ENCODE assay signal across 10 mouse cellular contexts in the genomic region with DNA sequence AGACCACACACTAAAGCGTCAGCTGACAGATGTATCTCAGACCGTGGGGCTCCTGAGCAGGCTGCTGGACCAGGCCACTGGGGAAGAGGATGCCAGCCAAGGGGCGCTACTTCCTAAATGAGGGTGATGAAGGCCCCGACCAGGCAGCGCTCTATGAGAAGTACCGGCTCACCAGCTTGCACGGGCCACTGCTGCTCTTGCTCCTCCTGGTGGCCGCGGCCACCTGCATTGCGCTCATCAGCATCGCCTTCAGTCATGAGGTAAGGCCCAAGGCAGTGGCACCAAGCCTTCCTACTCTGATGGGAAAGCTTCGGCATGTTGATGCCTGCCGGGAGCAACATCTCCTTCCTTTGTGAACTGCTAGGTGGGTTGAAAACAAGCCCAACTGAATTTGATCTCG. TPM values are rescaled to one million over a fixed set of nuclear protein-coding genes. Genes with fewer than 3 reads are reported as not detected.
DNase-seq lines count a peak whose midpoint lies in the region; ATAC-seq and TF ChIP-seq lines count a peak whose summit lies in the region.
"Had no signal": no experiment of that assay in that cellular context is flagged by ENCODE, and none has a peak within 500 bp of the region (broad histone marks: within the 10 kb centered on the region; RNA-seq: fewer than 3 reads in every experiment).

No protein-coding gene starts in this region.

- peak; percentile 44 for ATAC-seq in megakaryocyte-erythroid progenitor cell, adult 5-6 weeks (replicated peaks; ENCODE audit: low FRiP score, low TSS enrichment, poor library complexity, severe bottlenecking)

- H3K4me3 ChIP-seq in ES-Bruce4 (ENCODE audit: low read depth, low read length), result no peak overlapping the region
- H3K4me3 ChIP-seq in embryonic facial prominence, embryonic 10.5 days, result no peak overlapping the region
- H3K4me3 ChIP-seq: embryonic facial prominence, embryonic 15.5 days; megakaryocyte, embryonic 14.5 days had no signal

- H3K27me3 ChIP-seq in ES-Bruce4 (ENCODE audit: control insufficient read depth, insufficient read depth, low read length, poor library complexity, severe bottlenecking), result no peaks in the 10 kb centered on the region
- H3K27me3 ChIP-seq in embryonic facial prominence, embryonic 10.5 days (replicated peaks; ENCODE audit: low read depth, poor library complexity, severe bottlenecking), result no peaks in the 10 kb centered on the region
- H3K27me3 ChIP-seq: embryonic facial prominence, embryonic 15.5 days; megakaryocyte, embryonic 14.5 days had no signal

- peak; percentile 54 to 69 for DNase-seq in kidney, postnatal 4 days
- DNase-seq in kidney, adult 9 months, result no peak
- peak; percentile 48 for DNase-seq in embryonic facial prominence, embryonic 10.5 days (ENCODE audit: low spot score)
- DNase-seq in cerebellum, adult 18-20 months, result no peak
- no peak for DNase-seq in neural tube, embryonic 10.5 days (ENCODE audit: extremely low spot score, low spot score)
- DNase-seq in left cerebral cortex, adult 18-20 months (ENCODE audit: low spot score in 2 of 2), result no peak

- peak; percentile 39 for TF ChIP-seq CTCF in ES-Bruce4 (IDR thresholded peaks at IDR 0.05; ENCODE audit: low read depth, low read length)

- TF ChIP-seq POLR2A in ES-Bruce4 (IDR thresholded peaks at IDR 0.05; ENCODE audit: insufficient read depth, low read length), result no peak

- no peak overlapping the region for H3K27ac ChIP-seq in ES-Bruce4 (ENCODE audit: insufficient read depth, low read length)
- H3K27ac ChIP-seq in embryonic facial prominence, embryonic 10.5 days (replicated peaks), result no peak overlapping the region
- H3K27ac ChIP-seq: embryonic facial prominence, embryonic 15.5 days had no signal

- H3K9ac ChIP-seq in ES-Bruce4 (ENCODE audit: low read depth, poor library complexity, severe bottlenecking), result no peak overlapping the region
- H3K9ac ChIP-seq: embryonic facial prominence, embryonic 15.5 days had no signal

- no peak for TF ChIP-seq EP300 in ES-Bruce4 (IDR thresholded peaks at IDR 0.05; ENCODE audit: insufficient read depth, low read depth, low read length)

- no peaks in the 10 kb centered on the region for H3K36me3 ChIP-seq in ES-Bruce4 (ENCODE audit: control insufficient read depth, insufficient read depth, low read length, poor library complexity, severe bottlenecking)
- no peaks in the 10 kb centered on the region for H3K36me3 ChIP-seq in embryonic facial prominence, embryonic 10.5 days (replicated peaks)
- H3K36me3 ChIP-seq: embryonic facial prominence, embryonic 15.5 days had no signal

- 65% methylated on average over 14 of the region's 14 CpGs for WGBS in embryonic facial prominence, embryonic 10.5 days

- no peaks in the 10 kb centered on the region for H3K4me1 ChIP-seq in ES-Bruce4 (ENCODE audit: control insufficient read depth, insufficient read depth, low read length)
- peaks cover 11% of the 10 kb centered on the region for H3K4me1 ChIP-seq in embryonic facial prominence, embryonic 10.5 days

- H3K9me3 ChIP-seq in ES-Bruce4 (replicated peaks; ENCODE audit: control insufficient read depth, insufficient read depth, low read length, poor library complexity, severe bottlenecking), result no peaks in the 10 kb centered on the region
- H3K9me3 ChIP-seq in embryonic facial prominence, embryonic 10.5 days, result no peaks in the 10 kb centered on the region
- H3K9me3 ChIP-seq: embryonic facial prominence, embryonic 15.5 days; megakaryocyte, embryonic 14.5 days had no signal

RNA-seq across cellular contexts. Expression of a gene that starts 34.3 kb away (rescaled TPM):
- 1.4 and 2.1 TPM in 2 replicates for polyA plus RNA-seq in ES-Bruce4 (2011; ENCODE audit: insufficient read depth, insufficient read length, low read depth, missing spikeins)
- 2.4 and 2.6 TPM in 2 replicates for polyA plus RNA-seq in embryonic facial prominence, embryonic 10.5 days (2016; fragmentation: Nextera tagmentation; extraction: Ambion mirVana)
- 60.4 and 66.1 TPM in 2 replicates for total RNA-seq in megakaryocyte-erythroid progenitor cell, adult 5-6 weeks (2014; fragmentation: Nextera tagmentation)
- total RNA-seq in megakaryocyte-erythroid progenitor cell, adult 5-6 weeks (2017), result 48.0 and 48.9 TPM in 2 replicates
- 1 to 10 TPM; 3.8 to 4.8 TPM for total RNA-seq in left cerebral cortex, adult 18-20 months (2021)

RNA-seq across cellular contexts. Expression of a gene that starts 55.5 kb away (rescaled TPM):
- polyA plus RNA-seq in ES-Bruce4 (2011; ENCODE audit: insufficient read depth, insufficient read length, low read depth, missing spikeins), result 90.1 and 101 TPM in 2 replicates
- 86.5 and 88.8 TPM in 2 replicates for polyA plus RNA-seq in embryonic facial prominence, embryonic 10.5 days (2016; fragmentation: Nextera tagmentation; extraction: Ambion mirVana)
- total RNA-seq in megakaryocyte-erythroid progenitor cell, adult 5-6 weeks (2014; fragmentation: Nextera tagmentation), result 79.1 and 115 TPM in 2 replicates
- total RNA-seq in megakaryocyte-erythroid progenitor cell, adult 5-6 weeks (2017), result 106 and 134 TPM in 2 replicates
- 10 to 100 TPM; 51.1 to 53.5 TPM for total RNA-seq in left cerebral cortex, adult 18-20 months (2021)

Comparison
In these comparisons a context has a peak if more than half of its experiments do, and no peak if none do; other contexts are left out.
1. DNase-seq: peak in kidney, postnatal 4 days (2 of 2) and embryonic facial prominence, embryonic 10.5 days (single experiment); none in kidney, adult 9 months (single experiment), cerebellum, adult 18-20 months (0 of 2), neural tube, embryonic 10.5 days (single experiment) and left cerebral cortex, adult 18-20 months (0 of 2).
2. RNA of a gene that starts 34.3 kb away (total RNA-seq): 48.0 to 66.1 TPM in megakaryocyte-erythroid progenitor cell, adult 5-6 weeks; 3.8 to 4.8 TPM in left cerebral cortex, adult 18-20 months; every median in the first group is over 4 times any median in the second.